Mouse (Mus musculus): ENCODE measurements around the gene Fcer1g.

DNA sequence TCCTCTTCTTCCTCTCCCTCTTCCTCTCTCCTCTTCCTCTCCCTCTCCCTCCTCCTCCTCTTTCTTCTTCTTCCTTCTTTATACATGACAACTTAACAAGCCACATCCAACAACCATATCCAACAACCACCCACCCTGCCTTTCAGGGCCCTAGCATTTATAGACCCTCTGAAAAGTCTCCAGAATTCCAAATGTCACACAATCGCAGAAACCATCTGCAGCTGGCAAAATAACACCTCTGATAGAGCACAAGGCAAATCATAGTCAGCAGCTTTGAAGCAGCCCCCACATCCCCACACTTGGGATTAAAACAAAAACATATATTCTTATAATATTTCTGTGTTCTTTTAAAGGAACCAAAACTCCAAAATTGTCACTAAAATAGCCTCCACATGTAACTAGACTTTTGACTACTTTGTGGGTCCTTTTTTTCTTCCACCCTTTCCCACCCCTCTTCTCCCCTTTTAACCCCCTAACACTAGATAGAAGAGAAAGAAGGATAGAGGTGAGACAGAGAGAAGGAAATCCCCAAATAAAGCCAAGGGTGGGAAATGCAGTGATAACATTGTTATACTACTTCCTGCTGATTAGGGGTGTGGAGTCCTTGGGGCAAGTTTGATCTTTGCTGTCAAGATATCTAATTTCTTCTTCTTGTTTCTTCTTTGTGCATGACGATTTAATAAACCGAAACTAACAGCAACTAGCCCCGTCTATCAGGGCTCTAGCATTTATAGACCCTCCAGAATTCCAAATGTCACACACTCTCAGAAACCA, 32.0 kb upstream of the Fcer1g start:
- TF ChIP-seq CTCF (IDR thresholded peaks at IDR 0.05; ENCODE audit: insufficient read depth, low read length) (no peak), POLR2A (IDR thresholded peaks at IDR 0.05; ENCODE audit: borderline replicate concordance, extremely low read depth, low read depth, low read length) (no peak)
